Mouse (Mus musculus) stomach, postnatal 0 days (tissue): ENCODE measurements around the gene Coq8b.

ENCODE experiments used
- CTCF ChIP-seq: IDR thresholded peaks from 2 replicates; pipeline ENCODE4 v1.5.1; 2016; ENCODE audit warnings: antibody characterized with exemption, low read depth, mild to moderate bottlenecking, moderate library complexity
- EP300 ChIP-seq: optimal IDR thresholded peaks from 2 replicates; pipeline ENCODE3; 2016; ENCODE audit warnings: antibody characterized with exemption

- TF ChIP-seq CTCF: no peak
- no peak for TF ChIP-seq EP300
Observed at GRCm38 (mm10) chr7:27228865-27229264, 4.0 kb upstream of the Coq8b start.
